Mouse (Mus musculus) embryonic facial prominence, embryonic 10.5 days (tissue): ENCODE data around the gene Lsm5. TPM values are rescaled to one million over a fixed set of nuclear protein-coding genes. Genes with fewer than 3 reads are reported as not detected.

Source experiments
- DNase-seq: peaks from one replicate; pipeline ENCODE4 v3.0.0-alpha.2; 2017; ENCODE audit warnings: low spot score
- H3K27ac ChIP-seq: fragments of 300-500 bp; sonication (generic); replicated peaks from 2 replicates; pipeline ENCODE4 v1.5.1; 2016; ENCODE audit warnings: mild to moderate bottlenecking
- H3K27me3 ChIP-seq: fragments of 300-500 bp; sonication (generic); replicated peaks from 2 replicates; pipeline ENCODE4 v1.6.1; 2016; ENCODE audit warnings: low read depth, mild to moderate bottlenecking; ENCODE audit not compliant: poor library complexity, severe bottlenecking
- H3K36me3 ChIP-seq: fragments of 300-500 bp; sonication (generic); replicated peaks from 2 replicates; pipeline ENCODE4 v1.6.1; 2016; ENCODE audit warnings: mild to moderate bottlenecking, moderate library complexity
- H3K4me1 ChIP-seq: fragments of 300-500 bp; sonication (generic); 2 replicates; pipeline ENCODE4 v1.6.1; 2016
- H3K4me3 ChIP-seq: fragments of 300-500 bp; sonication (generic); 2 replicates; pipeline ENCODE4 v1.5.1; 2016; ENCODE audit warnings: mild to moderate bottlenecking, moderate library complexity
- H3K9me3 ChIP-seq: fragments of 300-500 bp; sonication (generic); 2 replicates; pipeline ENCODE4 v1.6.1; 2016; ENCODE audit warnings: mild to moderate bottlenecking
- WGBS: fragments of 180-500 bp; shearing (Covaris S2); methylation state at CpG from one replicate; pipeline ENCODE4 v1.1.7; 2016; 5-methylcytosine and 5-hydroxymethylcytosine counted together
- polyA plus RNA-seq: library from polyadenylated mRNA; unstranded; fragments of >200 nt; fragmentation: Nextera tagmentation; extraction: Ambion mirVana; gene quantifications from 2 replicates; pipeline ENCODE4 v1.2.1, GENCODE M21; 2016

The Lsm5 gene
- 199 and 209 TPM in 2 replicates for polyA plus RNA-seq

GRCm38 (mm10) chr6:56703931-56704900, at the start of gene Lsm5:
Gene Lsm5, minus strand, starts transcription at chr6:56704710.
- Histone ChIP-seq H3K4me3 (peak within 1 kb of the TSS; percentile 83), H3K27ac (peak within 1 kb of the TSS; percentile 87), H3K27me3 (no peaks in the 10 kb centered on the region), H3K9me3 (peaks cover 4% of the 10 kb centered on the region; the same call in 1 of the 2 replicates), H3K36me3 (peaks cover 6% of the 10 kb centered on the region; the same call in 1 of the 2 replicates), H3K4me1 (peaks cover 6% of the 10 kb centered on the region)
- peak; percentile 88 for DNase-seq
- under 1% methylated on average over 46 of the region's 46 CpGs for WGBS

DNA sequence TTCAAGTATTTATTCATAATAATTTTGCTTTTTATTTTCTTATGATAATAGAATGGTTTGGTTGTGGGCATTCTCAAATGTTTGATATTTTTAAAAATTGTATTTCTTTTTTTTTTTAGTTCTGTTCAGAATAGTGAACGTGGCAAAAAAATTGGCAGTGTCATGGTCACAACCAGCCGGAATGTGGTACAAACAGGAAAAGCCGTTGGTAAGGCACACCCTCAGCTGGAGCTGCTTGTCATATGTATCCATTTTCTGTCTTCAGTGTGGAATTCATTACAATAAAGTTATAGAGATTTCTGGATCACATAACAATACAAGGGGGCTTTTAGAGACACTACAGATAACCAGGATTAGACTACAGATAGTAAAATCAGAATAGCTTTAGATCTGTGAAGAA, 49.2 kb upstream of the Lsm5 start:
- Histone ChIP-seq H3K27me3 (no peaks in the 10 kb centered on the region), H3K9me3 (no peaks in the 10 kb centered on the region), H3K36me3 (peaks cover 73% of the 10 kb centered on the region), H3K4me3 (no peak overlapping the region), H3K4me1 (no peaks in the 10 kb centered on the region), H3K27ac (no peak overlapping the region)
- no peak for DNase-seq
- WGBS = 91% methylated on average over 3 of the region's 3 CpGs

- H3K27ac ChIP-seq = no peak overlapping the region
- peaks cover 48% of the 10 kb centered on the region for H3K36me3 ChIP-seq
- WGBS = 87% methylated on average over 5 of the region's 5 CpGs
- DNase-seq = no peak
- H3K27me3 ChIP-seq = no peaks in the 10 kb centered on the region
- H3K9me3 ChIP-seq = no peaks in the 10 kb centered on the region
- no peaks in the 10 kb centered on the region for H3K4me1 ChIP-seq
- H3K4me3 ChIP-seq = no peak overlapping the region
Observed at GRCm38 (mm10) chr6:56745950-56746543, 41.5 kb upstream of the Lsm5 start.

- H3K27me3 ChIP-seq = no peaks in the 10 kb centered on the region
- H3K4me3 ChIP-seq = no peak overlapping the region
- DNase-seq = no peak
- H3K36me3 ChIP-seq = peaks cover 84% of the 10 kb centered on the region
- no peaks in the 10 kb centered on the region for H3K4me1 ChIP-seq
- no peaks in the 10 kb centered on the region for H3K9me3 ChIP-seq
- H3K27ac ChIP-seq = no peak overlapping the region
- 85% methylated on average over 2 of the region's 2 CpGs for WGBS
Observed at GRCm38 (mm10) chr6:56732545-56732944, 28.0 kb upstream of the Lsm5 start.

- Histone ChIP-seq H3K27me3 (no peaks in the 10 kb centered on the region), H3K36me3 (peaks cover 24% of the 10 kb centered on the region), H3K4me1 (peaks cover 10% of the 10 kb centered on the region), H3K4me3 (no peak overlapping the region), H3K27ac (no peak overlapping the region), H3K9me3 (no peaks in the 10 kb centered on the region)
- WGBS = 80% methylated on average over 3 of the region's 3 CpGs
- DNase-seq = no peak
Observed at GRCm38 (mm10) chr6:56720877-56721276, 16.4 kb upstream of the Lsm5 start.

GRCm38 (mm10) chr6:56719071-56719470, 14.6 kb upstream of the Lsm5 start:
- 87% methylated on average over 1 of the region's 1 CpGs for WGBS
- no peak for DNase-seq
- Histone ChIP-seq H3K4me3 (no peak overlapping the region), H3K36me3 (peaks cover 9% of the 10 kb centered on the region), H3K9me3 (no peaks in the 10 kb centered on the region), H3K4me1 (peaks cover 13% of the 10 kb centered on the region), H3K27me3 (no peaks in the 10 kb centered on the region), H3K27ac (no peak overlapping the region)

GRCm38 (mm10) chr6:56715270-56715666, 10.8 kb upstream of the Lsm5 start:
- H3K4me1 ChIP-seq = peaks cover 13% of the 10 kb centered on the region
- no peaks in the 10 kb centered on the region for H3K36me3 ChIP-seq
- H3K9me3 ChIP-seq = no peaks in the 10 kb centered on the region
- peak overlapping the region; percentile 76 for H3K4me3 ChIP-seq
- under 1% methylated on average over 25 of the region's 25 CpGs for WGBS
- H3K27ac ChIP-seq = peak overlapping the region; percentile 94
- no peaks in the 10 kb centered on the region for H3K27me3 ChIP-seq
- no peak for DNase-seq

DNA sequence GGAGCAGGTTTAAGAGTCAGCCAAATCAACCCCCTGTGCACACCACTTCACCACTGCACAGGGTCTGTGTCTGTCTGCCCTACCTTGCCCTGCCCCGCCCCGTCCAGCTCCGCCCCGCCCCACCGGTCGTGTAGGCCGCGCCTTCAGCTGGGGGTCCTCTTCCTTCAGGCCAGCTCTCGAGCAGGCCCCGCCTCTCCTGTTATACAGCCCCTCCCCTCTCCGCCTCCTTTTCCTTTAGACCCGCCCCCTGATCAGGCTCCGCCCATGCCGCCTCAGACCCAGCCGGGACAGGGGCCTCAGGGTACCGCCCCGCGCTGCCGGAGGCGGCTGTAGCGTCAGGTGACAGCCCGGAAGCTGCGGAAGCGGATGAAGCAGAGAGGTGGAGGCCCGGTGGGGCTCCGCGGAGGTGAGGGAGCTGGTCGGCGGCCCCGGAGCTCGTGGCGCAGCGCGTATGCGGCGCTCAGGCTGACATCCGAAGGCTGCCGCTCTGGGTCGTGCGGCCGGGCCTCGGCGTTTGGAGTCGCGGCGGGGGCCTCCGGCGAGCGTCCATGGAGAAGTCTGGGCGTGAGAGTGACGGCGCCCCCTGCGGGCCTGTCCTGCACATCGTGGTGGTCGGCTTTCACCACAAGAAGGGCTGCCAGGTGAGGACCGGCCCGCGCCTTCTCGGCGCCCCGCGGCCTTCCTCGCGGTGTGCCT, 10.2 kb upstream of the Lsm5 start, which contains the start of gene Avl9:
Gene Avl9, plus strand, starts transcription at position 326 of the 696 bp plus-strand sequence.
- Histone ChIP-seq H3K4me1 (peaks cover 13% of the 10 kb centered on the region), H3K27ac (peak within 1 kb of the TSS; percentile 94), H3K27me3 (no peaks in the 10 kb centered on the region), H3K9me3 (no peaks in the 10 kb centered on the region), H3K4me3 (peak within 1 kb of the TSS; percentile 76), H3K36me3 (no peaks in the 10 kb centered on the region)
- peak; percentile 98 for DNase-seq
- under 1% methylated on average over 64 of the region's 64 CpGs for WGBS

DNA sequence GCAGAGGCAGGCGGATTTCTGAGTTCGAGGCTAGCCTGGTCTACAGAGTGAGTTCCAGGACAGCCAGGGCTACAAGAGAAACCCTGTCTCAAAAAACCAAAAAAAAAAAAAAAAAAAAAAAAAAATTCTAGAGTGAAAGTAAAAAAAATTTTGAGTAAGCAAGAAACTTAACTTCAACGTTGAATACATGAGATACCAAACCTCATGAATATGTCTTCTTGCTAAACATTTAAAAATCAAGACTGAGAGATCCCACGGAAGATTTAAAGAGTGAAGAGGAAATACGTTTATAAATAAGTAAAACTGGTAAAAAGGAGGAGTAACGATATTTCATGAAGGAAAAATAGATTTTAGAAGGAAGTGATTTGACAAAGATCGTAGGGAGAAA, 9.7 kb upstream of the Lsm5 start:
- no peak overlapping the region for H3K27ac ChIP-seq
- no peaks in the 10 kb centered on the region for H3K9me3 ChIP-seq
- peak overlapping the region; percentile 76 for H3K4me3 ChIP-seq
- 54% methylated on average over 7 of the region's 7 CpGs for WGBS
- no peak for DNase-seq
- no peaks in the 10 kb centered on the region for H3K27me3 ChIP-seq
- H3K4me1 ChIP-seq = peaks cover 13% of the 10 kb centered on the region
- no peaks in the 10 kb centered on the region for H3K36me3 ChIP-seq

- Histone ChIP-seq H3K36me3 (no peaks in the 10 kb centered on the region), H3K27me3 (no peaks in the 10 kb centered on the region), H3K27ac (no peak overlapping the region), H3K4me3 (no peak overlapping the region), H3K9me3 (no peaks in the 10 kb centered on the region), H3K4me1 (peaks cover 6% of the 10 kb centered on the region; the same call in 1 of the 2 replicates)
- no peak for DNase-seq
- 82% methylated on average over 4 of the region's 4 CpGs for WGBS
Observed at GRCm38 (mm10) chr6:56692445-56692844, 12.1 kb downstream of the Lsm5 start.

GRCm38 (mm10) chr6:56691205-56691604, 13.3 kb downstream of the Lsm5 start:
- WGBS = 2% methylated on average over 2 of the region's 2 CpGs
- Histone ChIP-seq H3K36me3 (no peaks in the 10 kb centered on the region), H3K4me1 (peaks cover 14% of the 10 kb centered on the region; the same call in 1 of the 2 replicates), H3K27ac (no peak overlapping the region; the same call in 1 of the 2 replicates), H3K27me3 (no peaks in the 10 kb centered on the region), H3K9me3 (no peaks in the 10 kb centered on the region), H3K4me3 (no peak overlapping the region)
- peak; percentile 84 for DNase-seq

GRCm38 (mm10) chr6:56688238-56688637, 16.3 kb downstream of the Lsm5 start:
- H3K27me3 ChIP-seq = no peaks in the 10 kb centered on the region
- 90% methylated on average over 3 of the region's 3 CpGs for WGBS
- no peak overlapping the region for H3K27ac ChIP-seq
- no peaks in the 10 kb centered on the region for H3K9me3 ChIP-seq
- H3K36me3 ChIP-seq = no peaks in the 10 kb centered on the region
- H3K4me3 ChIP-seq = no peak overlapping the region
- peaks cover 14% of the 10 kb centered on the region for H3K4me1 ChIP-seq
- DNase-seq = no peak
